In genomic region chr2:173534581-173534980, GRCm38 (mm10) we compare ENCODE assay signal across 19 mouse cellular contexts. TPM values are rescaled to one million over a fixed set of nuclear protein-coding genes. Genes with fewer than 3 reads are reported as not detected.
DNase-seq lines count a peak whose midpoint lies in the region; ATAC-seq lines count a peak whose summit lies in the region.
"Had no signal": no experiment of that assay in that cellular context is flagged by ENCODE, and none has a peak within 500 bp of the region (broad histone marks: within the 10 kb centered on the region; RNA-seq: fewer than 3 reads in every experiment).

No protein-coding gene starts in this region.

- H3K4me1 ChIP-seq in intestine, embryonic 16.5 days (ENCODE audit: control insufficient read depth, insufficient read depth, low read length) = peaks cover 8% of the 10 kb centered on the region
- peaks cover 18% of the 10 kb centered on the region; the same call in 1 of the 2 replicates for H3K4me1 ChIP-seq in hindbrain, embryonic 10.5 days (replicated peaks)

- no peaks in the 10 kb centered on the region for H3K36me3 ChIP-seq in intestine, embryonic 16.5 days (ENCODE audit: control insufficient read depth, insufficient read depth, low read length)
- no peaks in the 10 kb centered on the region for H3K36me3 ChIP-seq in splenic B cell, adult 2 months (ENCODE audit: control insufficient read depth, insufficient read depth, low read length, poor library complexity, severe bottlenecking)
- no peaks in the 10 kb centered on the region for H3K36me3 ChIP-seq in hindbrain, embryonic 10.5 days
- H3K36me3 ChIP-seq: heart, embryonic 13.5 days; hindbrain, embryonic 13.5 days; limb, embryonic 10.5 days had no signal

- no peak overlapping the region for H3K9ac ChIP-seq in intestine, embryonic 16.5 days (ENCODE audit: low read depth, low read length)
- H3K9ac ChIP-seq: forebrain, postnatal 0 days; heart, embryonic 13.5 days; hindbrain, embryonic 13.5 days had no signal

- peak; percentile 81 for DNase-seq in CD4-positive helper T cell, adult 2 months (ENCODE audit: low read depth, low spot score)
- DNase-seq in CD8-positive naive resting alpha-beta T cell, adult 2 months (ENCODE audit: low read depth in 2 of 2, low spot score in 2 of 2) = peak; percentile 61 to 69
- peak; percentile 30 for DNase-seq in splenic B cell, adult 2 months (ENCODE audit: low read depth, low spot score)
- DNase-seq in layer of hippocampus, adult 9-11 months = no peak
- no peak for DNase-seq in hindbrain, embryonic 10.5 days (ENCODE audit: low spot score)
- DNase-seq in embryo, embryonic 9.5 days (ENCODE audit: extremely low spot score) = no peak
- DNase-seq: adrenal gland, adult 8-10 months; cerebellum, adult 9-11 months; forebrain, postnatal 0 days; gastrocnemius, postnatal 14 days; layer of hippocampus, postnatal 36 days had no signal

- peak overlapping the region; percentile 59 for H3K27ac ChIP-seq in intestine, embryonic 16.5 days (ENCODE audit: low read length)
- H3K27ac ChIP-seq in hindbrain, embryonic 10.5 days = no peak overlapping the region
- H3K27ac ChIP-seq: heart, embryonic 13.5 days; hindbrain, embryonic 13.5 days had no signal

- peak; percentile 85 for ATAC-seq in intestine, embryonic 16.5 days
- ATAC-seq: forebrain, postnatal 0 days had no signal

- 63% methylated on average over 7 of the region's 7 CpGs for WGBS in intestine, embryonic 16.5 days
- WGBS in hindbrain, embryonic 10.5 days = 83% methylated on average over 7 of the region's 7 CpGs

- H3K27me3 ChIP-seq in intestine, embryonic 16.5 days (replicated peaks; ENCODE audit: control insufficient read depth, insufficient read depth, low read length) = no peaks in the 10 kb centered on the region
- no peaks in the 10 kb centered on the region for H3K27me3 ChIP-seq in splenic B cell, adult 2 months (ENCODE audit: control insufficient read depth, insufficient read depth, low read length, poor library complexity, severe bottlenecking)
- 0 out of 2 replicates have a peak, but pooled peaks cover 3% of the 10 kb centered on the region for H3K27me3 ChIP-seq in hindbrain, embryonic 10.5 days (ENCODE audit: insufficient read depth, poor library complexity, severe bottlenecking)

- H3K9me3 ChIP-seq in intestine, embryonic 16.5 days (ENCODE audit: control insufficient read depth, low read length) = no peaks in the 10 kb centered on the region
- H3K9me3 ChIP-seq in hindbrain, embryonic 10.5 days = no peaks in the 10 kb centered on the region
- H3K9me3 ChIP-seq: heart, embryonic 13.5 days; hindbrain, embryonic 13.5 days; limb, embryonic 10.5 days; megakaryocyte, embryonic 14.5 days had no signal

- H3K4me2 ChIP-seq in intestine, embryonic 16.5 days (ENCODE audit: low read depth, low read length) = no peak overlapping the region
- H3K4me2 ChIP-seq: heart, embryonic 13.5 days; hindbrain, embryonic 13.5 days had no signal

- H3K4me3 ChIP-seq in intestine, embryonic 16.5 days (ENCODE audit: low read length) = no peak overlapping the region
- H3K4me3 ChIP-seq in hindbrain, embryonic 10.5 days = no peak overlapping the region
- H3K4me3 ChIP-seq: erythroblast, embryonic 14.5 days; heart, embryonic 13.5 days; hindbrain, embryonic 13.5 days; limb, embryonic 10.5 days; megakaryocyte, embryonic 14.5 days had no signal

RNA-seq across cellular contexts. Expression of gene 1700021F07Rik, which starts 12.2 kb away (rescaled TPM):
- not detected in 2 replicates for polyA plus RNA-seq in intestine, embryonic 16.5 days (2015; fragmentation: Nextera tagmentation; extraction: Ambion mirVana)
- polyA plus RNA-seq in hindbrain, embryonic 10.5 days (2016; fragmentation: Nextera tagmentation; extraction: Ambion mirVana) = not detected in 2 replicates
- polyA plus RNA-seq: erythroblast, embryonic 14.5 days; forebrain, postnatal 0 days; heart, embryonic 13.5 days; hindbrain, embryonic 13.5 days; kidney, embryonic 16.5 days; limb, embryonic 10.5 days; liver, embryonic 16.5 days had no signal

RNA-seq across cellular contexts. Expression of gene Ankrd60, which starts 43.6 kb away (rescaled TPM):
- polyA plus RNA-seq in intestine, embryonic 16.5 days (2015; fragmentation: Nextera tagmentation; extraction: Ambion mirVana) = not detected in 2 replicates
- not detected in 2 replicates for polyA plus RNA-seq in hindbrain, embryonic 10.5 days (2016; fragmentation: Nextera tagmentation; extraction: Ambion mirVana)
- polyA plus RNA-seq: erythroblast, embryonic 14.5 days; forebrain, postnatal 0 days; heart, embryonic 13.5 days; hindbrain, embryonic 13.5 days; kidney, embryonic 16.5 days; limb, embryonic 10.5 days; liver, embryonic 16.5 days had no signal

Comparison
In these comparisons a context has a peak if more than half of its experiments do, and no peak if none do; other contexts are left out.
1. DNase-seq: peak in CD4-positive helper T cell, adult 2 months (single experiment), CD8-positive naive resting alpha-beta T cell, adult 2 months (2 of 2) and splenic B cell, adult 2 months (single experiment); none in layer of hippocampus, adult 9-11 months (single experiment), hindbrain, embryonic 10.5 days (single experiment) and embryo, embryonic 9.5 days (single experiment).